Mouse (Mus musculus): ENCODE measurements around the gene Resf1. TPM values are rescaled to one million over a fixed set of nuclear protein-coding genes. Genes with fewer than 3 reads are reported as not detected.
"Not testable (repeated sequence)": the region's sequence is repeated elsewhere in the genome, so short reads cannot be mapped to it uniquely, and the experiment has no call there.

The Resf1 gene
- polyA plus RNA-seq (2015; fragmentation: Nextera tagmentation; extraction: Ambion mirVana): 39.7 and 45.3 TPM in 2 replicates

DNA sequence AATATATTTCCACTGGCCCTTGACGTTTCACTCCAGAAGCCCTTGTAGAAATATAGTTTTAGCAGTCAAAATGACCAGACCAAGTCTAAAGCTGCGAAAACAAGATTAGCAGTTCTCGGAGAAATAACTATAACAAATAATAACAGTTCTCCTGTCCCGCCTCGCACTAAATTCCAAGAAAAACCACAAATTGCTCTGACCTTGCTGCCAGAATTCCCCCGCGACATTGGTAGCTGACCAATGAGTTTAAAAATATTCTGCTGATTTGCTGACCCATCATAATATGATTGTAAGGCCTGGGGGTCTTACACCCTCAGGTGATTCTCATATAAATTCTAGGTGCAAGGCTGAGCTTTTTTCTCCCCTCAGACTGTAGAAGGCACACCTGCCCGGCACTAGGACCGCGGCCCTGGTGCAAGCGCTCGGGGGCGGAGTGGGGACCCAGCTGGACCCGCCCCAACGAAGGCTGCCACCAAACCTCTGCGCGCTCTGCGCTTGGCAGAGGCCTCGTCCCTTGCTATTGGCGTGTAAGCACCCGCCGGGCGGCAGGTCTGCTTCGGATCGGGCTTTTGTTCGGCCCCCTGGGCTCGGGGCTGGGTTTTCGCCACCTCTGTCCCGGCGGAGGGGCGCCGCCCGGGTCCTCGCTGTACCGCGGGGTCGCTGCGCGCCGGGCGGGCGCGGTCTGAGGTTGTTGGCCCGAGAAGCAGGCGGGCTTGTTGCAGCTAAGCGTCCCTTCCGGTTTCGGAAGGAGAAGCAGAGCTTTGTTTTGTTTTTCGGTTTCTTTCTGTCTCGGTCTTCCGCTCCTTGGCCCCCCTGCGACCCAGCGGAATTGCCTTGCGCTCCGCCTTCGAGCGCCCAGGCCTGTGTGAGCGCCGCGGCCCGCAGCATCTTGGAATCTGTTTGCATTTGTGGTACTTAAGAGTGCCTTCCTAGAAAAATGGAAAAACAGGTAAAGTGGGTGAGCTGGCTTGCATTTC is at the start of gene Resf1:
TSS of gene Resf1 (plus strand) at position 459 of the 977 bp plus-strand sequence.
- peaks cover 17% of the 10 kb centered on the region for H3K4me1 ChIP-seq
- H3K9me3 ChIP-seq (replicated peaks): no peaks in the 10 kb centered on the region
- peak within 1 kb of the TSS; percentile 85 for H3K4me3 ChIP-seq
- peak within 1 kb of the TSS; percentile 99 for H3K27ac ChIP-seq
- peak within 1 kb of the TSS; percentile 97 for H3K9ac ChIP-seq
- 6% methylated on average over 60 of the region's 61 CpGs for WGBS
- peaks cover 18% of the 10 kb centered on the region for H3K36me3 ChIP-seq (ENCODE audit: poor library complexity, severe bottlenecking)
- peak; percentile 99 for ATAC-seq
- H3K4me2 ChIP-seq: peak within 1 kb of the TSS; percentile 65
- H3K27me3 ChIP-seq: no peaks in the 10 kb centered on the region

DNA sequence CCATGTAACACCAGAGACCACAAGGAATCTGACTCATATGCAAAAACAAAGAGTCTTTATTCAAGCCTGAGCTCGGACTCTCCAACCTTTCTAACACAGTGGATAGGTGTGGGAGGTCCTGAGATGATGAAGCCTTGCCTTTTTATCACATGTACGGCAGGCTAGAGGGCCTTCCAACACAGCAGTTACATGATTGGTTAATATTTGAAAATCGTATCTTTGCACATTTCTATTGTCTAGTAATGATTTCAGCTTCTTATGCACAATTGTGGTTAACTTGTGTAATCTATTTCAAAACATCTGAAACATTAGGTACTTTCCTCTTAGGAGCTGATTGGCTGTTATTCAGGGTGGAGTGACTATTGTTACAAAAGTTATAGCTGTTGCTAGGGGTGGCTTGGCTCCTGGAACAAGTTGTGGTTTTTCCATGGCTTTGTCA is 48.4 kb upstream of the Resf1 start:
- 0 out of 2 replicates have a peak, but pooled peaks cover 4% of the 10 kb centered on the region for H3K9me3 ChIP-seq (replicated peaks)
- no peaks in the 10 kb centered on the region for H3K27me3 ChIP-seq
- no peaks in the 10 kb centered on the region for H3K4me1 ChIP-seq
- H3K36me3 ChIP-seq (ENCODE audit: poor library complexity, severe bottlenecking): no peaks in the 10 kb centered on the region
- no peak overlapping the region for H3K4me2 ChIP-seq
- no peak overlapping the region for H3K9ac ChIP-seq
- ATAC-seq: no peak
- H3K27ac ChIP-seq: no peak overlapping the region
- H3K4me3 ChIP-seq: no peak overlapping the region
- WGBS: 79% methylated on average over 3 of the region's 3 CpGs

- H3K4me1 ChIP-seq: no peaks in the 10 kb centered on the region
- H3K27ac ChIP-seq: no peak overlapping the region
- no peak overlapping the region for H3K4me2 ChIP-seq
- no peaks in the 10 kb centered on the region; the same call in 1 of the 2 replicates for H3K9me3 ChIP-seq (replicated peaks)
- H3K27me3 ChIP-seq: no peaks in the 10 kb centered on the region
- no peak overlapping the region for H3K9ac ChIP-seq
- H3K4me3 ChIP-seq: no peak overlapping the region
- H3K36me3 ChIP-seq (ENCODE audit: poor library complexity, severe bottlenecking): no peaks in the 10 kb centered on the region
- ATAC-seq: no peak
These were observed 41.3 kb upstream of the Resf1 start for GRCm38 (mm10) chr6:149267951-149268350.

DNA sequence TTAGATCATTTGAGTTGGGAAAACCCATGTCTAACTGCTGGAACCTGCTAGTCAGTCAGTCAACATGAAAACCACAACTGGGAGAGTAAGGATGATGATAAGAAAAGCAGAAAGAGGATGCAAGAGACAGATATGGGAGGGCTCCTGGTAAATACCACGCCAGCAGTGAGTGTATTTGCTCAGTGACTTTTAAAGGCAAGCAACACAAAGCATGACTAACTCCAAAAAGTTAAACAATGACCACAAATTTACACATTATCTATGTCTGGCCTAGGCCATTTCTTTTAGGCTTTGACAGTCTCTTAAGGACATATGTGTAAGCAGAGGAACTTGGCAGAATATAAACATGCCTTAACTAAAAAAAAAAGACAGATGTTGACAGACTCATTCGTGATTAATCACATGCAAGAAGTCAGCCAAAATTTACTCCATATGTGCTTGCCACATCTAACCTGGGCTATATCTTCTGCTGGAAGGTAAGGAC is 30.9 kb upstream of the Resf1 start:
- 85% methylated on average over 2 of the region's 2 CpGs for WGBS
- H3K27me3 ChIP-seq: no peaks in the 10 kb centered on the region

GRCm38 (mm10) chr6:149278866-149279265 is 30.3 kb upstream of the Resf1 start:
- Histone ChIP-seq H3K4me3 (no peak overlapping the region), H3K27me3 (no peaks in the 10 kb centered on the region), H3K4me1 (no peaks in the 10 kb centered on the region), H3K9ac (no peak overlapping the region), H3K36me3 (ENCODE audit: poor library complexity, severe bottlenecking) (no peaks in the 10 kb centered on the region), H3K4me2 (no peak overlapping the region), H3K9me3 (replicated peaks) (peaks cover 11% of the 10 kb centered on the region), H3K27ac (no peak overlapping the region)
- 79% methylated on average over 1 of the region's 1 CpGs for WGBS
- ATAC-seq: no peak

More for the DNA sequence above, 30.9 kb upstream of the Resf1 start:
- Histone ChIP-seq H3K4me1 (no peaks in the 10 kb centered on the region), H3K4me2 (no peak overlapping the region), H3K36me3 (ENCODE audit: poor library complexity, severe bottlenecking) (no peaks in the 10 kb centered on the region), H3K4me3 (no peak overlapping the region), H3K27ac (no peak overlapping the region), H3K9me3 (replicated peaks) (peaks cover 8% of the 10 kb centered on the region; the same call in 1 of the 2 replicates), H3K9ac (no peak overlapping the region)
- ATAC-seq: no peak

DNA sequence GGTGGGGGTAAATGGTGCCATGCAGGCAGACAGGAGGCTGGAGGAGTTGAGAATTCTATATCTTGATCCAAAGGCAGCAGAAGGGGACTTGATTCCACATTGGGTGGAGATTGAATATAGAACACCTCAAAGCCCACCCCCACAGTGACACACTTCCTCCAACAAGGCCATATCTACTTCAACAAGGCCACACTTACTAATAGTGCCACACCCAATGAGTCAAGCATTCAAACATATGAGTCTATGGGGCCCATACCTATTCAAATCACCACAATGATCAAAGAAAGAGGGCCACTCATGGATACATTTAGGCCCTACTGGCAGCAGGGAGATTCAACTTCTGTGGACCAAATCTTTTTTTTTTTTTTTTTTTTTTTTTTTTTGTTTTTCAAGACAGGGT is 28.7 kb upstream of the Resf1 start:
- ATAC-seq: no peak
- H3K9ac ChIP-seq: no peak overlapping the region
- no peaks in the 10 kb centered on the region for H3K4me1 ChIP-seq
- H3K36me3 ChIP-seq (ENCODE audit: poor library complexity, severe bottlenecking): no peaks in the 10 kb centered on the region
- H3K9me3 ChIP-seq (replicated peaks): peaks cover 11% of the 10 kb centered on the region
- no peak overlapping the region for H3K27ac ChIP-seq
- H3K27me3 ChIP-seq: no peaks in the 10 kb centered on the region
- H3K4me3 ChIP-seq: no peak overlapping the region
- H3K4me2 ChIP-seq: no peak overlapping the region

DNA sequence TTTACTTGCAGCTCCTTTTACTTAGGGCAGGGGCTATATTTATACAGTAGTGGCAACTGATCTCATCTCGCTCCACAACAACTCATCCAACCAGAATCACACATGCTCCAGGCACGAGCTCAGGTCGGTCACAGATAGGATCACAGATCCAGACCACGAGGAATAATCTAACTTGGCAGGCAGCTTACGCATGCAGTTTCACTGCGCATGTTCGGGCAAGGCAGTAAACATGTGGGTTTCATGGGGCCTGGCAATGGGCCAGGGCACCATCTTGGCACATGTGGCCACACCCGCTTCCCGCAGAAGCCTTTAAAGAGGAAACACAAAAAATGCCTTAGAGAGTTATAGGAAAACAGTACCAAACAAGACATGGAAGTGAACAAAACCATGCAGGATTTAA is 21.0 kb upstream of the Resf1 start:
- not testable (repeated sequence) for H3K27me3 ChIP-seq; H3K4me2 ChIP-seq; H3K9me3 ChIP-seq (replicated peaks); H3K27ac ChIP-seq; H3K9ac ChIP-seq; ATAC-seq; H3K4me3 ChIP-seq; H3K36me3 ChIP-seq (ENCODE audit: poor library complexity, severe bottlenecking); H3K4me1 ChIP-seq
- 86% methylated on average over 9 of the region's 9 CpGs for WGBS

- not testable (repeated sequence) for H3K9me3 ChIP-seq (replicated peaks); H3K27ac ChIP-seq; H3K4me2 ChIP-seq; H3K4me3 ChIP-seq; H3K9ac ChIP-seq; H3K36me3 ChIP-seq (ENCODE audit: poor library complexity, severe bottlenecking); H3K27me3 ChIP-seq; ATAC-seq; H3K4me1 ChIP-seq
These were observed 6.0 kb upstream of the Resf1 start for GRCm38 (mm10) chr6:149303231-149303630.

DNA sequence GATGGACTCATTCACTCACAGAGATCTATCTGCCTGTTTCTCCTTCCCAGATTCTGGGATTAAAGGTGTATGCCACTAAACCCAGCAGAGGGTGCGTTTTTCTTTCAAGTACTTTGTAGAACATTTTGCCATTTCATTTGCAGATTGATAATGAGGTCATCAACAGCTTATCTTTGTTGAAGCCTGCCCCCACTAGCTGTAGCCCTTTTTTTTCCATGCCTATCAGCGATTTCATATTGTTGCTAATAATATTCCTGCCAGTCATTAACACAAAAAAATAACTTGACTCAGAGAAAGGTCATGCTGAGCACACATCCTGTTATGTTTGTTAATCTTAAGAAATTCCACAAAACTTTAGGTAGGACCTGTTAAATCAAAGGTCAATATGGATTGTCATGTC is 2.1 kb upstream of the Resf1 start:
- 90% methylated on average over 2 of the region's 2 CpGs for WGBS
- no peaks in the 10 kb centered on the region for H3K9me3 ChIP-seq (replicated peaks)
- no peak overlapping the region for H3K27ac ChIP-seq
- peaks cover 17% of the 10 kb centered on the region for H3K4me1 ChIP-seq
- no peak overlapping the region for H3K9ac ChIP-seq
- no peak overlapping the region for H3K4me2 ChIP-seq
- no peak for ATAC-seq
- H3K4me3 ChIP-seq: no peak overlapping the region
- no peaks in the 10 kb centered on the region for H3K27me3 ChIP-seq
- peaks cover 11% of the 10 kb centered on the region for H3K36me3 ChIP-seq (ENCODE audit: poor library complexity, severe bottlenecking)

DNA sequence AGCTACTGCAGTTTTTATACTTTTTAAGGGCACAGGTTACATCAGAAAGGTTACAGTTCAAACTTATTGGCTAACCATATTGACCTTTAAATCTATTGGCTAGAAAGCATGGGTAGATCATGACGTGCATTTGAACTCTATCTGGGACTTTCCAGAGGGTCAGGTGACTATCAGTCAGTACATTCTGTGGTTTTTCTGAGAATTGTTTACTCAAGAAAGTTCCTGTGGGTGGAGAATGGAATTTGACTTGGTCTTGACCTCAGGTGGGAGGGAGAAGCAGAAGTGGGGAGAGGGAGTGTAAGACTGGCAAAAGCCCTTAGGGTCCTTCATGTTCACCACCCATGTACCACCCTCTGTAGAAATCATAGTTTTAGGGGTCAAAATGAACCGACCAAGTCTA is 1.4 kb upstream of the Resf1 start:
- H3K4me3 ChIP-seq: no peak overlapping the region
- no peaks in the 10 kb centered on the region for H3K9me3 ChIP-seq (replicated peaks)
- 92% methylated on average over 2 of the region's 2 CpGs for WGBS
- no peak for ATAC-seq
- H3K27me3 ChIP-seq: no peaks in the 10 kb centered on the region
- no peak overlapping the region for H3K4me2 ChIP-seq
- peaks cover 13% of the 10 kb centered on the region for H3K36me3 ChIP-seq (ENCODE audit: poor library complexity, severe bottlenecking)
- no peak overlapping the region for H3K27ac ChIP-seq
- peaks cover 17% of the 10 kb centered on the region for H3K4me1 ChIP-seq
- no peak overlapping the region for H3K9ac ChIP-seq

DNA sequence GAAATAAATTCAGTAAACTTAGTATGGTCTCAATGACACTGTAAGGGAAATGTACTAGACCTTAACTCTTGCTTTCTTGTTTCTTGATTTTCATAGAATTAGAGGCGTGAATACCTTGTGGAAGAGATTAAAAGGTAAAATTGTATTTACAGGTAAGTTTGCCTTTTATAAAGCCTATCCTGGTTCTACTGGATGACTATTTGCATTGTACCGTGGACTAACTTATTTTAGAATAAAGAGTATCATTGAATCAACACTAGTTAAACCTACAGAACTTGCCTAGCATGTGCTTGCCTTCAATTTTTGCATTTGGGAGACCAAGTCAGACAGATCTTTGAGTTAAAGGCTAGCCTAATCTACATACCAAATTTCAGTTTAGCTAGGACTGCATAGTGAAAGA is 1.0 kb downstream of the Resf1 start:
- Histone ChIP-seq H3K9ac (peak overlapping the region; percentile 97), H3K27ac (no peak overlapping the region)
- WGBS: 50% methylated on average over 2 of the region's 2 CpGs

DNA sequence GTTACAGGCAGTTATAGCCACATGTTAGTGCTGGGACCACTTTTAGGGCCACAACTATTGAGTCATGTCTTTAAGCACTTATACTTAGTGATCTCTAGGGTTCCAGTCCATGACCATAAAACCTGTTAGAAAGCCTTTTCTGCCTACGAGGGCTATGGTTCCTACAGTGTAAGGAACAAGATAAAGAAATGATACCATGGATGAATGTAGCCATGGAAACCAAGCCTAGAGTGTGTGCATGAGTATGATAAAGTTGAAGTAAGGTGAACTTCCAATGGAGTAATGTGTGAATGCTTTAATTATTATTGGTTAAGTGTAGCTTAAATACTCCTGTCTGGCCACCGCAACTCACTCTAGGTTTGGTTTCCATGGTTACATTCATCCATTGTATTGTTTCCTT is 1.8 kb downstream of the Resf1 start:
- H3K9ac ChIP-seq: no peak overlapping the region
- peaks cover 17% of the 10 kb centered on the region for H3K4me1 ChIP-seq
- peaks cover 35% of the 10 kb centered on the region for H3K36me3 ChIP-seq (ENCODE audit: poor library complexity, severe bottlenecking)
- H3K4me3 ChIP-seq: peak overlapping the region; percentile 85
- H3K27me3 ChIP-seq: no peaks in the 10 kb centered on the region
- 73% methylated on average over 2 of the region's 2 CpGs for WGBS
- no peaks in the 10 kb centered on the region for H3K9me3 ChIP-seq (replicated peaks)
- peak overlapping the region; percentile 65 for H3K4me2 ChIP-seq
- ATAC-seq: no peak
- no peak overlapping the region for H3K27ac ChIP-seq

More for the DNA sequence above, 1.0 kb downstream of the Resf1 start:
- no peak for ATAC-seq
- Histone ChIP-seq H3K9me3 (replicated peaks) (no peaks in the 10 kb centered on the region), H3K4me3 (peak overlapping the region; percentile 85), H3K4me2 (peak overlapping the region; percentile 65), H3K4me1 (peaks cover 17% of the 10 kb centered on the region), H3K36me3 (ENCODE audit: poor library complexity, severe bottlenecking) (peaks cover 27% of the 10 kb centered on the region), H3K27me3 (no peaks in the 10 kb centered on the region)

Measured in forebrain, embryonic 13.5 days (tissue).